Mouse (Mus musculus) T-helper 2 cell (primary cell): ENCODE data around the gene Fzr1.

Source experiments
- in situ Hi-C: fragments of 300-600 bp; cut with MboI, MseI; formaldehyde crosslinking; loops from one replicate; pipeline ENCODE4 v1.15.1; 2025; ENCODE audit warnings: high pct_unique_total_duplicates

Fzr1 gene

DNA sequence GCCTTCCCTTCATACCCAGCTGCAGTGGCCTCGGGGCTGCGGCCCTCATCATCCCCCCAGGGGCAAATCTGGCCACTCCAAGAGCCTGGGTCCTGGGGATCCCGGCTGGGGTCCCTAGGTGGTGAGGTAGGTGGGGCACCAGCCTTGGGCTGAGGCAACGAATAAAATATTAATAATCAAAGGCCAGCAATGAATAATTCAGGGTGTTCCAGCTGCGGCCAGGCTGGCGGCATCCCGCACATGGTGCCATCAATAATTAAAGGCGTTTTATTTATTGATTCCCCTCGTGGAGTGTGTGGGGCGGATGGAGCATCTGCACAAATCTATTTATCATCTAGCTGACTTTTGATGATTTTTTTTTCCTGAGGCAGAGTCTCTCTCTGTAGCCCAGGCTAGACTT lies 25.2 kb upstream of the Fzr1 start:
- in situ Hi-C loops, result no loop called here

DNA sequence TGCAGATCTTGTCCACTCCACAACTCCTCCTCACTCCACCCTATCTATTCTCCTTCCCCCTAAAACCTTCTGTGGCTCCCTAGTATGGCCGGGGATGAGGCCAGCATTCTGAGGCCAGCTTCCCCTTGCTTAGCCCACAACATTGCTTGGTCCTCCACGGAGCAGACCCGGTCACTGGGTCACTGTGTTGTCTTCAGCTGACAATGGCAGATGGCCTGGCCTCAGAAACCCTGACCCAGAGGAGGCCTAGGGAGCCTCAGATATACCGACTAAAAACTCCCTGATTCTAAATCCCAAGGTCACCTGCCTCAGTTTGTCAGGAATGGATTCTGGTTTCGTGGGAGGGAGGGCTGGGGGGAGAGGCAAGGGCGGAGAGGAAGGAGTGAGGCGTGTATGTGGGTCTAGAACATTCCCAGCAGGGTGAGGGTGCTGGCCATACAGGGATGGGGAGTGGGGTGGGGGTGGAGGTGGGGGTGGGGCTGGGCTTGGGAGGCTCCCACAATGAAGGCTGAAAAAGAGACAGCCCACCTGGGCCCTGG lies 24.0 kb upstream of the Fzr1 start:
- in situ Hi-C loops, result no loop called here

DNA sequence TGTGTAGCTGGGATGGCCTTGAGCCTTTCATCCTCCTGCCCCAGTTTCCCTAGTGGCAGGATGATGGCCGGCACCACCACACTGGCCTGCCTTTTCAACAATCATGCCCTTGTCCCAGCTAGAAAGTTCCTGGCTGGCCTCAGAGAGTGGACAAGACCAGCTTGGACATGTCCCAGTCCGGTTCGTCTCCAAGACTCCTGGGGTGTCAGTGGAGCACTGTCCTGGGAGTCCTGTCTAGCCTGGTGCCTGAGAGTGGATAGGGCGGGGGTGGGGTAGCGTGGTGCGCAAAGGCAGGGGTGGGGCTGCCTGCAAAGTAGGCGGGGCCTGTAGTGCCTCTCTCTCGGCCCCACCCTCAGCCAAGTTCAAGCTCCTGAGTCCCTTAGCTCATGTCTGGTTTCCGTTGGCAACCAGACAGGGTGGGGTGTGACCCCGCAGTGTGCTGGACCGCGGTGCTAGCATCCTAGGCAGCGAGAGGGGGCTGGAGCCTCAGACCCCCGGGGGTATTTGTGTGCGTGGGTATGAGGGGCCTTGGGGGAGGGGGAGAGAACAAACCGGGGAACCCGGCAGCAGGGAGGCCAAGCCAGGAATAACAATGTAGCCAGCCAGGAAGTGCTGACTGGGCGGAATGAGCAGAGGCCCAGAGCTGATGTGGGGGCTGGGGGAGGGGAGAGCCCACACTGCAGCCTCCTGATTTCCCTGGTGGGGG lies 23.4 kb upstream of the Fzr1 start:
- in situ Hi-C loops, result no loop called here

GRCm38 (mm10) chr10:81401205-81401520 lies 22.8 kb upstream of the Fzr1 start:
- in situ Hi-C loops, result no loop called here

- in situ Hi-C loops, result no loop called here
Observed at GRCm38 (mm10) chr10:81400371-81401204, 22.3 kb upstream of the Fzr1 start.

DNA sequence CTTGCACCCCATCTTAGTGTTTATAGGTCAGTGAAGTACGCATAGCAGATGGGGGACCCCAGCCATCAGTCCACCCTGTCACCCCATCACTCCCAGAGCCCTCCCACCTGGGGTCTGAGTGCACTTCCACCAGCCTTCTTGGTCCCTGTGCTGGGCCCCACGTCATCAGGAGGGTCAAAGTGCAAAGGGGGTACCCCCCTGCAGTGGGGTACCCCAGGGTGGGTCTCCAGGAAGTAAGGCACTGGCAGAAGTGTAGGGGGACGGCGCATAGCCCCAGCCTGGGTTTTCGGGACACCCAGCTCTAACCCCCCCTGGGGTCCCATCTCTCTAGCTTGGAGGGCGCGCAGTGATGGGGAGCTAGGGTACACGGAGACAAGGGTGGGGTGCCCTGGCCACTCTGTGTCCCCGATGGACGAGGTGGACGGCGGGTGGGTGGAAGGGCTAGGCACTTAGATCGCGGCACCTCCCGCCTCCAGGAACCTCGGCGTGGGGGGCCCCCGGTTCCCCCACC lies 21.5 kb upstream of the Fzr1 start:
- in situ Hi-C loops, result loop anchor here (5.0 kb wide), 1 partner anchor 132 kb away; no protein-coding TSS in a partner anchor

DNA sequence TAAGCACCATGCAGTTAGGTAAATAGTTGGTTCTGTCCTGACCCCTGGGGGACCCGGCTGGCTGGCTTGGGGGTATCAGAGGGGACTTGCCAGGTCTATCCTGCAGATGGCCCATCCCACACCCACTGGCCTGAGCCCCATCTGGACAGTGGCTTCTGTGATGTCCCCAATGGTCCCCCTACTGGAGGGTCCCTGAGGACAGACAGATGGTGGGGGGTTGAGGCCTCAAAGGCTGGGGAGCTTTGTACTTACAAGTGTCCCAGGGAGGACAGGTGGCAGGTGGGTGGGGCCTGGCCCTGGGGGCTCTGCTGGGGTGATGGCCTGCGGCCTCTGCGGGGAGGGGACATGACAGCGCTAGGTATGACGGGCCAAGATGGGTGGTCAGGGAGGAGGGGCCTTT lies 21.0 kb upstream of the Fzr1 start:
- in situ Hi-C loops, result loop anchor here (5.0 kb wide), 1 partner anchor 133 kb away; no protein-coding TSS in a partner anchor

- in situ Hi-C loops, result loop anchor here (5.0 kb wide), 1 partner anchor 136 kb away; no protein-coding TSS in a partner anchor
Observed at GRCm38 (mm10) chr10:81396749-81397148, 18.4 kb upstream of the Fzr1 start.

DNA sequence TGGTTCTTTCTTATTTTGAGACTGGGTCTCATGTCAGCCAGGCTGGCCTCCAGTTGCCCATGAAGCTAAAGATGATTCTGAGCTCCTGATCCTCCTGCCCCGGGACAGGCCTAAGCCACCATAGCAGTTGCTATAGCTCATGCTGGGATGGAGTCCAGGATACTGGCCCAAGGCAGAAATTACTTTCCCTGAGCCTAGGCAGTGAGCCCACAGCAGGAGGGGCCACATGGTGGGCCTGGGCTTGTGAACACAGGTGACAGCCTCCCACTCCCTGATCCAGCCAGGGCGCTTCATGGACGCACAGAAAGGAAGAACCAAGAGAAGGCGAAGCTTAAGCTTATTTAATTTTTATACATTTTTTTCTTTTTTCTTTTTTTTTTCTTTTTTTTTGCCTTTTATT lies 17.5 kb upstream of the Fzr1 start:
- in situ Hi-C loops, result loop anchor here (5.0 kb wide), 1 partner anchor 136 kb away; no protein-coding TSS in a partner anchor

DNA sequence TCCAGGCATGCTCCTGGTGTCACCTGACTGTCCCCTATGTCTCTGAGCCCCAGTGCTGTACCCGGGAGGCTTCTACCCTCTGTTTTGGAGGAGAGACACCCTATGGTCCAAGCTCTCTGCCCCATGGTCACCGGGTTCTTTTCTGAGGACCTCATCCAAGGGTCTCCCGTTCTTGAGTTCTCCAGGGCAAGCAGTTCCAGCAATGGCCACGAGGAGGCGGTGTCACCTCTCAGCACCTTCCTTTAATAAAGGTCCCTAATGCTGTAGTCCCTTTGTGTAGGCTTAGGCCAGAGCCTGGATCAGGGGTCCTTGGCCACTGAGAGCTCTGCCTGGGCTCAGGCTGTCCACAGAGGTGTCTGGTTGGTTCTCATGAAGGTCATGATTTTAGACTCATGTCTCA lies 16.8 kb upstream of the Fzr1 start:
- in situ Hi-C loops, result loop anchor here (5.0 kb wide), 1 partner anchor 137 kb away; no protein-coding TSS in a partner anchor

- in situ Hi-C loops, result no loop called here
Observed at GRCm38 (mm10) chr10:81393456-81394063, 15.2 kb upstream of the Fzr1 start.

DNA sequence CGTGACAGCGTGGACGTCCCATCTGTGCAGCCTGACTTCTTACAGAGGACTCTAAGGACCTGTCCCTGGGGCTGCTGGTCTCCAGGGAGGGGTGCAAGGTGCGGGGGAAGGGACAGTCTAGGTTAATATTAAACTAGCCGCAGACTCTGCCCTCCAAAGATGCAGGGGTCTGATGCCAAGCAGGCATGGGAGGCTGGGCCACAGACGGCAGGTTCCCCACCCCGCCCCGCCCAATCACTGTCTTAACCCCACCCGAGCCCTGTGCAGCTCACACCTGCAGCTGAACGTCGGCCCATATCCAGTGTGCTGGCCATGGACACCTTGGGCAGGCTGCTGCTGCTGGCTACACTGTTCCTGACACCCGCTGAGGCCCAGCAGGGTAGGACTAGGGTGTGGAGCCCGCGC lies 14.5 kb upstream of the Fzr1 start, which contains the start of gene Smim24:
Gene Smim24 (plus strand): TSS at position 271 of the 405 bp plus-strand sequence.
- in situ Hi-C loops, result no loop called here

DNA sequence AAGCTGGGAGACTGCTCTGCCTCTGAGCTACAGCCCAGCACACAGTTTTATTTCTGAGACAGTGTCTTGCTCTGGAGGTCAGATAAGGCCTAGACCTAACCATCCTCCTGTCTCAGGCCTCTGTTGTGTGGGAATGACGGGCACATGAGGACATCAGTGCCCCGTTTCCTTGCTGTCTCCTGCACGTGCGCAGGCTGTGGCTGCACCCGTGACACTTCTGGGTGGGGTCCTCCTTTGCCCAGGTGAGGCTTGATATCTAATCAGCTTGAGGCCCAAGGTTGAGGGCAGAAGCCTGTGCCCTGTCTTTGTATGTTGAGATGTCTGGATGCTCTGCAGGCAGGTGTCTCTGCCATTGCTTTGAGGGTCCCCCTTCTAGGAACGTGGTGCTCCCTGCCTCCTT lies 14.0 kb upstream of the Fzr1 start:
- in situ Hi-C loops, result no loop called here

DNA sequence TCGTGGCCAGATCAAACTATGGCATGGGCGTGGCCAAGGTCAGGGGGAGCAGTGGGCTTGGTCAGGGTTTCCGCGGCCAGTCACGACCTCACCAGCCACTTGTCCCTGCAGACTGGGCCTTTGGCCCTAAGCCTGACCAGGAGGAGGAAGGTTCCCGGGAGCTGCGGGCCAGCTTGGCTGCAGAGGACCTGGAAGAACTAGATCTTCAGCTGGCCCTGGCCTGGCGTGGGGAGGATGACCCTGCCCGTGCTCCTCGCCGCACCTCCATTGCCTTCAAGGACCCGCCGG lies 12.3 kb upstream of the Fzr1 start:
- in situ Hi-C loops, result no loop called here

DNA sequence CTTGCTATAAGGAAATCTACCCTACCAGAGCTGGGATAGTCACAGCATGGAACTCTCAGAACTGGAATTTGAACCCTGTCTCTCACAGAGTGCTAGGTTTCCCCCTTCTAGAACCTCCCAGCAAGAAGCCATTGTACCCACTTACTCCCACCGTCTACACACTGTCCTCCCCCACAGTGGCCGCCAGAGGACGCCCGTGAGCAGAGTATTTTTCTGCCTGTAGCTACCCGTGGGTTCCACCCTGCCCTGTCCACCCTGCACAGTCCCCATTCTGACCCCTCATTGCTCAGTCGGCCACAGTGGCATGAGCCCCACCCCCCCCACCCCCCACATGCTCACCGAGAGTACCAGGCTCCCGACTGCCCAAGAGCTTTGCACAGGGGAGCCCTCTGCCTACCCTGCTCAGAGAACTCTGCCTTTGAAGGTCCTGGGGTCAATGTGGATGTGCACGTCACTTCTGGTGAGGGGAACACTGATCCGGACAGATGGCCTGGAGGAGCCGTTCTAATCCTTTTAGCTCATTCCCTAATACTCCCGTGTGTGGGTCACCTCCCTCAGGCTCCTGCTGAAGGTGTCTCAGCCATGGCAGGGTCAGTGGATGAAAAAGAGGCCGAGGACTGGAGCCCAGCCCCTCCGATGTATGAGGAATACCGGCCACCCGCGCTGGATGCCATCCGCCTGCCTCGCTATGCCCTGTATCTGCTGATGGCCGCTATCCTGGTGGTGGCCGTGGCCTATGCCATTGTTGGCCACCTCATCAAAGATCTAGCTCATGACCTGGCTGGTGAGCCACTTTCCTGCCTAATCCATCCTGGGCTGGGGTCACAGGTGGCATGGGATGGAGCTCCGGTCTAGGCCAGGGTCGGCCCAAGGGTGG lies 11.7 kb upstream of the Fzr1 start:
- in situ Hi-C loops, result no loop called here

DNA sequence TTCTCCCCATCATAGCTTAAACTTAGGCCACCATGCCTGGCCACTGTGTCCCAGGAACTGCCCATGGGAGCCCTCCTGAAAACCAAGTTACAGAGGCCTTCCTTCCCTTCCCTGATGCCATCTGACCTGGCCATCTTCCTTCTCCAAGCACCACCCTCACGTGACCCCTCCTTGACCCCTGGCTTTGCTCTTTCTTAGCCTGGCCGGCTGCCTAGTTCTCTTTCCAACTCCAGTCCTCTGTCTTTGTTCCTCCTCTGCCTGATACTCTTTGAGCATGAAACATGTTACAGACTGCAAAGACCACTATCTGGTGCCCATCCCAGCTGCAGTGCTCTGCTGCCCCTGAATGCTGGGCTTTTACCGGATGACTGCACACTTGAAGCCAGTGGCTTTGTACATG lies 11.1 kb upstream of the Fzr1 start:
- in situ Hi-C loops, result no loop called here

GRCm38 (mm10) chr10:81388505-81389055 lies 10.3 kb upstream of the Fzr1 start, which contains the start of gene Gm48552:
Gm48552 (plus strand) TSS chr10:81389005.
- in situ Hi-C loops, result no loop called here

DNA sequence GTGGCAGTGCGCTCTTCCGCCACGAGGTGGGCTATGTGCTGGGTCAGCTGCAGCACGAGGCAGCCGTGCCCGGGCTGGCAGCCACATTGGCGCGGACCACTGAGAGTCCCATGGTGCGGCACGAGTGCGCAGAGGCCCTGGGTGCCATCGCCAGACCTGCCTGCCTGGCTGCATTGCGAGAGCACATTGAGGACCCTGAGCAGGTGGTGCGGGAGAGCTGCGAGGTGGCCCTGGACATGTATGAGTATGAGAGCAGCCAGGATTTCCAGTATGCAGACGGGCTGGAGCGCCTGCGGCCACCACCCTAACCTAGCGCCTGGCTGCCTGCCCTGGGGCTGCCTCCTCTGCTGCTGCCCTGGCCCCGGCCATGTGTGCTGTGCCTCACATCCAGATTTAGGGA lies 9.4 kb upstream of the Fzr1 start:
- in situ Hi-C loops, result no loop called here

DNA sequence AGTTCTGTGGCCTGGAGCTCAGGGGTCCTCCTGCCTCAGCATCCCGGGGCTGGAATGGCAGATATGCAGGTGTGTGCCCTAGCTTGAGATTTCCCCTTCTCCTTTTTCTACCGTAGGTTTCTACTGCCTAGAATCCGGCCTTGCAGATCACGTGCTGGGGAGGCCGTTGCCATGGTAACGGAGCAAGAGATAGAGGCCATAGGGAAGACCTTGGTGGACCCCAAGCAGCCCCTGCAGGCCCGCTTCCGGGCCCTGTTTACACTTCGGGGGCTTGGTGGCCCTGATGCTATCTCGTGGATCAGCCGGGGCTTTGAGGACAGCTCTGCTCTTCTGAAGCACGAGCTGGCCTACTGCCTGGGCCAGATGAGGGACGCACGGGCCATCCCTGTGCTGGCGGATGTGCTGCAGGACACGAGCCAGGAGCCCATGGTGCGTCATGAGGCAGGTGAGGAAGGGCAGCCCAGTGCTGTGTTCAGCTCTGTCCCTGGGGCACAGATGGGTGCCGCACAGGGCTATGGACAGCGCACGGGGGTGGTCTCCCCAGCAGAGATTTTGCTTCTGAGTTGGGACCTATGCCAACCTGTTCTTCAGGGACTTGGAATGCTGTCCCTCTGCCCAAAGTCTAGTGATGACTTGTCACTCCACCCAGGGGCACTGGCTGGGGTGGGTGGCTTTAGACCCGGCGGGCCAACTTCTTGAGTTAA lies 7.4 kb upstream of the Fzr1 start:
- in situ Hi-C loops, result no loop called here

- in situ Hi-C loops, result no loop called here
Observed at GRCm38 (mm10) chr10:81384605-81384982, 6.3 kb upstream of the Fzr1 start.
